Mouse (Mus musculus) liver, embryonic 14.5 days (tissue): ENCODE measurements around the gene Megf8. TPM values are rescaled to one million over a fixed set of nuclear protein-coding genes. Genes with fewer than 3 reads are reported as not detected.

Experiments used
- ATAC-seq: fragments of 200-750 bp; cut with Nextera tagmentation; 2 replicates; pipeline ENCODE4 v1.8.0; 2017; ENCODE audit warnings: moderate number of reproducible peaks, mild to moderate bottlenecking, moderate library complexity; ENCODE audit not compliant: insufficient read depth
- DNase-seq, 3 experiments: peaks; one replicate each; pipeline ENCODE4 v3.0.0-alpha.2; 2012 to 2013; ENCODE audit warnings: low read depth in 3 of 3, low spot score in 3 of 3
- H3K27ac ChIP-seq: fragments of 300-500 bp; sonication (generic); 2 replicates; pipeline ENCODE4 v1.5.1; 2014; ENCODE audit warnings: moderate library complexity, mild to moderate bottlenecking, control low read depth, inconsistent platforms
- H3K27me3 ChIP-seq: fragments of 300-500 bp; sonication (generic); 2 replicates; pipeline ENCODE4 v1.6.1; 2014; ENCODE audit warnings: mild to moderate bottlenecking, low read length, moderate library complexity; ENCODE audit not compliant: control insufficient read depth, insufficient read depth
- H3K36me3 ChIP-seq: fragments of 300-500 bp; sonication (generic); replicated peaks from 2 replicates; pipeline ENCODE4 v1.6.1; 2014; ENCODE audit warnings: low read depth; ENCODE audit not compliant: control insufficient read depth, insufficient read depth
- H3K4me1 ChIP-seq, 2 experiments: fragments of 200-500 bp in 1 of 2; fragments of 300-500 bp in 1 of 2; sonication (generic) in 1 of 2; replicated peaks; 2 replicates each; pipeline ENCODE4 v1.6.1; 2012 to 2014; ENCODE audit warnings: antibody characterized with exemption in 1 of 2, inconsistent platforms in 1 of 2, low read length in 1 of 2; ENCODE audit not compliant: control insufficient read depth in 2 of 2, insufficient read depth in 2 of 2
- H3K4me2 ChIP-seq: fragments of 300-500 bp; sonication (generic); 2 replicates; pipeline ENCODE4 v1.6.1; 2014; ENCODE audit warnings: low read depth, mild to moderate bottlenecking, control low read depth, moderate library complexity
- H3K4me3 ChIP-seq, 2 experiments: fragments of 200-500 bp in 1 of 2; fragments of 300-500 bp in 1 of 2; sonication (generic) in 1 of 2; 2 replicates each; pipeline ENCODE4 v1.5.1; 2012 to 2014; ENCODE audit warnings: low read depth in 2 of 2, low read length in 2 of 2, mild to moderate bottlenecking in 2 of 2, control low read depth in 1 of 2, inconsistent platforms in 1 of 2, moderate library complexity in 1 of 2; ENCODE audit not compliant: insufficient read depth in 1 of 2
- H3K9ac ChIP-seq: fragments of 300-500 bp; sonication (generic); replicated peaks from 2 replicates; pipeline ENCODE4 v1.6.1; 2014; ENCODE audit warnings: mild to moderate bottlenecking, control low read depth, moderate library complexity
- H3K9me3 ChIP-seq: fragments of 300-500 bp; sonication (generic); 2 replicates; pipeline ENCODE4 v1.6.1; 2016; ENCODE audit warnings: low read length, mixed read lengths; ENCODE audit not compliant: control insufficient read depth
- CTCF ChIP-seq: IDR thresholded peaks from 2 replicates; pipeline ENCODE4 v1.5.1; 2016; ENCODE audit warnings: antibody characterized with exemption, low read depth, control low read depth
- EP300 ChIP-seq: IDR thresholded peaks from 2 replicates; pipeline ENCODE4 v1.6.1; 2016; ENCODE audit warnings: antibody characterized with exemption, low read depth
- WGBS: fragments of 180-500 bp; shearing (Covaris S2); extraction: QIAGEN DNeasy Blood & Tissue Kit; methylation state at CpG from one replicate; pipeline ENCODE4 v1.1.7; 2014; ENCODE audit not compliant: insufficient replicate concordance; 5-methylcytosine and 5-hydroxymethylcytosine counted together
- polyA plus RNA-seq, 2 experiments: library from polyadenylated mRNA; depleted of rRNA in 1 of 2; stranded (reverse) in 1 of 2; unstranded in 1 of 2; fragments of >200 nt; fragmentation: Nextera tagmentation in 1 of 2; extraction: Ambion mirVana in 1 of 2; gene quantifications; 2 replicates each; pipeline versions ENCODE4 v1.2.1 to v1.2.3; 2012 to 2014

Gene Megf8
- 1.3 TPM in 2 replicates for polyA plus RNA-seq (2012; rRNA removed)
- 0.53 and 0.71 TPM in 2 replicates for polyA plus RNA-seq (2014; fragmentation: Nextera tagmentation; extraction: Ambion mirVana)

- peak; percentile 87 to 89 (median 87) for DNase-seq
- H3K36me3 ChIP-seq, result no peaks in the 10 kb centered on the region
- H3K27ac ChIP-seq, result no peak within 1 kb of the TSS
- peaks cover 48% of the 10 kb centered on the region for H3K27me3 ChIP-seq
- peak; percentile 92 for ATAC-seq
- peak; percentile 89 for TF ChIP-seq CTCF
- no peak for TF ChIP-seq EP300
- H3K4me2 ChIP-seq, result peak within 1 kb of the TSS; percentile 92
- no peaks in the 10 kb centered on the region for H3K9me3 ChIP-seq
- H3K4me3 ChIP-seq, result peak within 1 kb of the TSS; percentile 56 to 65
- WGBS, result 1% methylated on average over 52 of the region's 52 CpGs
- no peaks in the 10 kb centered on the region; a peak in 1 of 4 replicates for H3K4me1 ChIP-seq
- H3K9ac ChIP-seq, result peak within 1 kb of the TSS; percentile 69
Observed at GRCm38 (mm10) chr7:25316532-25317445, at the start of gene Megf8. Gene Megf8, plus strand, starts transcription at chr7:25317164.

GRCm38 (mm10) chr7:25267301-25267750 lies 49.6 kb upstream of the Megf8 start, which contains the start of gene Cic:
Gene Cic, plus strand, starts transcription at chr7:25267704.
- peak within 1 kb of the TSS; percentile 68 to 95 for H3K4me3 ChIP-seq
- peak within 1 kb of the TSS; percentile 94 for H3K4me2 ChIP-seq
- DNase-seq (peak; percentile 97 to 98 (median 98)), ATAC-seq (peak; percentile 78)
- H3K27ac ChIP-seq, result peak within 1 kb of the TSS; percentile 68
- H3K36me3 ChIP-seq, result no peaks in the 10 kb centered on the region; the same call in 1 of the 2 replicates
- under 1% methylated on average over 29 of the region's 29 CpGs for WGBS
- H3K27me3 ChIP-seq, result no peaks in the 10 kb centered on the region
- H3K9me3 ChIP-seq, result no peaks in the 10 kb centered on the region
- H3K9ac ChIP-seq, result peak within 1 kb of the TSS; percentile 84
- peaks cover 18 to 31% of the 10 kb centered on the region in 2 experiments for H3K4me1 ChIP-seq
- TF ChIP-seq CTCF (no peak), EP300 (peak; percentile 32; the same call in 1 of the 2 replicates)

DNA sequence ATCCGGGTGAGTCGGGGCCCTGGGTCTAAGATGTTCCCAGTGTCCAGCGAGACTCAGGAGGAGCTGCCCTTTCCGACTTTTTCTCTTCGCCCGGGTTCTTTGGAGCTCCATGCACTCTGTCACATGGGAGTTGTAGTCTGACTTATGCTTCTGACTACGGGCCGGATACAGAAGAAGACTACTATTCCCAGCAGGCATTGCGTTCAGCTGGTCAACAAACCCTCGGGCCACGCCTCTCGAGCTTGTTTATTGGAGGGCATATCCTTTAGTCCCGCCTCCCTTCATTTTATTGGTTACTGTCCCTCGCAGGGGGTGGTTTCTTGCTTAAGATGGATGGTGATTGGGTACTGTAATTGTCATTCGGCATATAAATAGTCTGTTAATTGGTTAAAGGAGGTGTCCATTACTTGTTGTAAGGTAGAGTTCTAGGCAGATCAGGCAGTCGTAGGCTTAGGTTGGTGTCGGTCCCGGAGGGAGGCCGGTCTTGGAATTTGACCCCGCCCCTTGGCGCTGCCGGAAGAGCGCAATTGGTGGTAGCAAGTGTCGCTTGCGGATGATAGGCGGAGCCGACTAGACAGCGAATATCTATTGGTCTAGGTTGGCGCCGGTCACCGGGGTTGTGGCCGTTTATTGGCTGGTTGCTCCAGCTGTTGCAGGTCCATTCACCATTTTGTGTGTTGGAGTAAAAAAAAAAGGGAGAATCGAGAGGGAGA lies 49.1 kb upstream of the Megf8 start:
- Histone ChIP-seq H3K27me3 (no peaks in the 10 kb centered on the region), H3K4me3 (peak overlapping the region; percentile 68 to 95), H3K9me3 (no peaks in the 10 kb centered on the region), H3K4me1 (peaks cover 19 to 33% of the 10 kb centered on the region in 2 experiments), H3K27ac (peak overlapping the region; percentile 68), H3K4me2 (peak overlapping the region; percentile 94), H3K9ac (peak overlapping the region; percentile 84), H3K36me3 (no peaks in the 10 kb centered on the region; the same call in 1 of the 2 replicates)
- under 1% methylated on average over 33 of the region's 33 CpGs for WGBS
- peak; percentile 88 for ATAC-seq
- DNase-seq, result peak; percentile 100
- TF ChIP-seq CTCF (no peak), EP300 (peak; percentile 64; the same call in 1 of the 2 replicates)

GRCm38 (mm10) chr7:25268588-25268987 lies 48.4 kb upstream of the Megf8 start:
- no peak for TF ChIP-seq CTCF
- no peak for TF ChIP-seq EP300
- no peaks in the 10 kb centered on the region for H3K27me3 ChIP-seq
- H3K9me3 ChIP-seq, result no peaks in the 10 kb centered on the region
- H3K36me3 ChIP-seq, result peaks cover 2% of the 10 kb centered on the region; the same call in 1 of the 2 replicates
- H3K4me3 ChIP-seq, result peak overlapping the region; percentile 68 to 95
- H3K27ac ChIP-seq, result peak overlapping the region; percentile 63
- peak overlapping the region; percentile 84 for H3K9ac ChIP-seq
- H3K4me1 ChIP-seq, result peaks cover 26 to 39% of the 10 kb centered on the region in 2 experiments
- 0% methylated on average over 7 of the region's 7 CpGs for WGBS
- H3K4me2 ChIP-seq, result peak overlapping the region; percentile 94
- no peak for DNase-seq
- ATAC-seq, result no peak
